Mouse (Mus musculus): ENCODE measurements around the gene Mrpl55. TPM values are rescaled to one million over a fixed set of nuclear protein-coding genes. Genes with fewer than 3 reads are reported as not detected.

Mrpl55 gene
- polyA plus RNA-seq, 1 experiment, result 32.5 TPM

- H3K4me1 ChIP-seq (ENCODE audit: control insufficient read depth, insufficient read depth, low read length), result no peaks in the 10 kb centered on the region
- TF ChIP-seq POLR2A (IDR thresholded peaks at IDR 0.05; ENCODE audit: low read depth, low read length), result no peak
- no peak for TF ChIP-seq CTCF (IDR thresholded peaks at IDR 0.05; ENCODE audit: borderline replicate concordance, insufficient read depth, low read length)
- no peak overlapping the region for H3K27ac ChIP-seq (ENCODE audit: insufficient read depth, low read length)
- no peak overlapping the region for H3K4me3 ChIP-seq (ENCODE audit: insufficient read depth, low read length)
These were observed 39.6 kb downstream of the Mrpl55 start for GRCm38 (mm10) chr11:59241841-59242240.

GRCm38 (mm10) chr11:59243856-59244255 is 41.6 kb downstream of the Mrpl55 start:
- H3K4me1 ChIP-seq (ENCODE audit: control insufficient read depth, insufficient read depth, low read length), result no peaks in the 10 kb centered on the region
- no peak overlapping the region for H3K27ac ChIP-seq (ENCODE audit: insufficient read depth, low read length)
- no peak overlapping the region for H3K4me3 ChIP-seq (ENCODE audit: insufficient read depth, low read length)
- TF ChIP-seq CTCF (IDR thresholded peaks at IDR 0.05; ENCODE audit: borderline replicate concordance, insufficient read depth, low read length), result no peak
- TF ChIP-seq POLR2A (IDR thresholded peaks at IDR 0.05; ENCODE audit: low read depth, low read length), result no peak

GRCm38 (mm10) chr11:59248101-59248500 is 45.8 kb downstream of the Mrpl55 start:
- no peak for TF ChIP-seq CTCF (IDR thresholded peaks at IDR 0.05; ENCODE audit: borderline replicate concordance, insufficient read depth, low read length)
- TF ChIP-seq POLR2A (IDR thresholded peaks at IDR 0.05; ENCODE audit: low read depth, low read length), result no peak
- Histone ChIP-seq H3K4me3 (ENCODE audit: insufficient read depth, low read length) (no peak overlapping the region), H3K4me1 (ENCODE audit: control insufficient read depth, insufficient read depth, low read length) (no peaks in the 10 kb centered on the region), H3K27ac (ENCODE audit: insufficient read depth, low read length) (no peak overlapping the region)

Other genes with a start within 250 kb of the Mrpl55 start
- gene Hist3h2a, start 247.8 kb upstream of the Mrpl55 start, polyA plus RNA-seq (2011; ENCODE audit: insufficient read length, low read depth, missing spikeins), result 9.7 and 12.5 TPM in 2 replicates
- gene Trim17, start 247.8 kb upstream of the Mrpl55 start, polyA plus RNA-seq (2011; ENCODE audit: insufficient read length, low read depth, missing spikeins), result not detected in 2 replicates
- gene Trim11, start 224.4 kb upstream of the Mrpl55 start, polyA plus RNA-seq (2011; ENCODE audit: insufficient read length, low read depth, missing spikeins), result 17.5 and 20.1 TPM in 2 replicates
- not detected in 2 replicates for gene Obscn, start 66.1 kb upstream of the Mrpl55 start, polyA plus RNA-seq (2011; ENCODE audit: insufficient read length, low read depth, missing spikeins)
- gene Iba57, start 38.7 kb upstream of the Mrpl55 start, polyA plus RNA-seq (2011; ENCODE audit: insufficient read length, low read depth, missing spikeins), result 2.1 and 2.4 TPM in 2 replicates
- gene Gjc2, start 19.3 kb upstream of the Mrpl55 start, polyA plus RNA-seq (2011; ENCODE audit: insufficient read length, low read depth, missing spikeins), result 0.25 and 0.30 TPM in 2 replicates
- gene Guk1, start 10.3 kb upstream of the Mrpl55 start, polyA plus RNA-seq (2011; ENCODE audit: insufficient read length, low read depth, missing spikeins), result 43.1 and 46.4 TPM in 2 replicates
- gene 2310033P09Rik, start 5.8 kb downstream of the Mrpl55 start, polyA plus RNA-seq (2011; ENCODE audit: insufficient read length, low read depth, missing spikeins), result 7.2 and 7.7 TPM in 2 replicates
- gene Arf1, start 25.8 kb downstream of the Mrpl55 start, polyA plus RNA-seq (2011; ENCODE audit: insufficient read length, low read depth, missing spikeins), result 412 and 414 TPM in 2 replicates
- gene Wnt3a, start 88.3 kb downstream of the Mrpl55 start, polyA plus RNA-seq (2011; ENCODE audit: insufficient read length, low read depth, missing spikeins), result not detected in 2 replicates
- 7.5 and 7.6 TPM in 2 replicates for gene Wnt9a, start 104.4 kb downstream of the Mrpl55 start, polyA plus RNA-seq (2011; ENCODE audit: insufficient read length, low read depth, missing spikeins)
- not detected in 2 replicates for gene Prss38, start 173.2 kb downstream of the Mrpl55 start, polyA plus RNA-seq (2011; ENCODE audit: insufficient read length, low read depth, missing spikeins)
- gene Jmjd4, start 247.6 kb downstream of the Mrpl55 start, polyA plus RNA-seq (2011; ENCODE audit: insufficient read length, low read depth, missing spikeins), result 7.2 and 9.1 TPM in 2 replicates
- 90.8 and 91.0 TPM in 2 replicates for gene Snap47, start 248.7 kb downstream of the Mrpl55 start, polyA plus RNA-seq (2011; ENCODE audit: insufficient read length, low read depth, missing spikeins)